Mouse (Mus musculus) layer of hippocampus, adult 9-10 months (tissue): ENCODE data around the gene Ssrp1.

Experiments
- DNase-seq: peaks from one replicate; pipeline ENCODE4 v3.0.0; 2022; ENCODE audit warnings: low spot score

Gene Ssrp1

GRCm38 (mm10) chr2:85038336-85038735, 1.3 kb downstream of the Ssrp1 start:
- no peak for DNase-seq

GRCm38 (mm10) chr2:85043623-85044022, 6.6 kb downstream of the Ssrp1 start:
- DNase-seq: no peak

GRCm38 (mm10) chr2:85046222-85046621, 9.2 kb downstream of the Ssrp1 start:
- DNase-seq: no peak

GRCm38 (mm10) chr2:85047081-85047480, 10.0 kb downstream of the Ssrp1 start:
- no peak for DNase-seq

GRCm38 (mm10) chr2:85047596-85048167, 10.6 kb downstream of the Ssrp1 start, which contains the start of gene Tnks1bp1:
Tnks1bp1 (plus strand) TSS chr2:85048022.
- peak; percentile 96 for DNase-seq

DNA sequence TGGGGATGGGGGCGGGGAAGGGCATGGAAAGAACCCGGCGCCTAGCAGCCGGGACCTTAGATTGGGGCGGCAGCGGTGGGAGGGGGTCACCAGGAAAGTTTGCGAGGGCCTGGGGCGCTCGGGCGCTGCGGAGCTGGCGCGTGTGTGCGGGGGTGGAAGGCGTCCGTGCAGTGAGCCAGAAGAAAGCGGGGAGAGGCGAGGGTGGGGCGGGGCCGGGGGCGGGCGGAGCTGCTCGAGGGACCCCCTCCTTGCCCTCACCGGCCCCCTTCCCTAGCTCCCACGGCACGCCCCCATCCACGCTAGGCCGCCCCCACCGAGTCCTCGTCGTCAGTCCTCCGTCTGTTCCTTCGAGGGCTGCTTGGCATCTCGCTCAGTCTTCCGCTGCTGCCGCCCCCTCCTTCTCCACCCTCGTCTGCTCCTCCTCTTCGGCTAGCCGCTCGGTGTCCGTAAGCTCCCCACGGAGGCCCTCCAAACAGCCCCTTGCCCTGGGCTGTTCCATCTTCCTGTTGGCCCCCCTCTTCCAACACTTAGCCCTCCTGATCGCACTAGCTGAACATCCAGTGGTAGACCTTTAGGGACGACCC, 11.2 kb downstream of the Ssrp1 start:
- peak; percentile 29 for DNase-seq

DNA sequence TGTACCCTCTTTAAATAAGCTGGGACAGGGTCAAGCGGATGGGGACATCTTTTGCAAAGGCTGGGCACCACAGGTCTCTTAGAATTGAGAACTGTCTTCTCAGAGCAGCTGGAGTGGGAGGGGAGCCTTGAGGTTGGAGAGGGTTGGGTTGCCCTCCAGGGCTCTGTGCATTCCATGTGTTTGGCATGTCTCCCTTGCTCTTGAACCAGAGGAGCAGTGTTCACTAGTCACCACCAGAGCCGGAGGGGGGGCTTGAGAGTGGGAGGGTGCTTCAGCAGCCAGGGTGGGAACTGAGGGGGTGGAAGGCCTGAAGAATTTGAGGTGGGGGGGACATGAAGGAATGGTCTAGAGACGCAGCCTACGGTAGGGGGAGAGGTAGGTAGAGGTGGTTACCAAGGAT, 12.2 kb downstream of the Ssrp1 start:
- no peak for DNase-seq

DNA sequence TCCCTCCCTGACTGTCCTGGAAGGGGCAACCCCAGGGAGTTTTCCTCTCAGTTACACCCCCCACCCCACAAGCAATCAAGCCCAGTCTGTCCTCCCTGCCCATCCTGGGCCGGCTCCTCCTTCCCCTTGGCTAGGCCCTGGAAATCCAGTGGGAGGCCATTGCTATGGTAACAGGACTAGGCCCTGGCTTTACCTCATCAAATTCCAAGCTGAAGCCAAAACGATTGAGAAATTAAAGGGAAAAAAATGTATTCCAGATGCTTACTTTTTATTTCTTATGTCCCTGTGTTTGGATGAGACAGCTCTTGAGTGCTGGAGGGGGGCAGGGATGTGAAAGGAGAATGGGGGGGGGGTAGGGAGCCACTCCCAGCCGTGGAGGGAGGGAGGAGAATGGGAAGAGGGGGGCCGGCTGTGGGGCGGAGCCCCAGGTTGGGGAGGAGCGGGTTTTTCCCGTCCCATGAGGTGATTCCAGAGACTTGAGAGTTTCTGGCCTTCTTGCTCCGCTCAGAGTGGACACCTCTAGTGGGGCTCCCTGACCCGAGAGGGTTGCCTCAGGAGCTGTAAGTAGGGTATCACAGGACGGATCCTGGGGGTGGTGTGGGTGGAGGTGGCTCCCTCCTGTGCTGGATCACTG, 13.1 kb downstream of the Ssrp1 start:
- peak; percentile 22 for DNase-seq

DNA sequence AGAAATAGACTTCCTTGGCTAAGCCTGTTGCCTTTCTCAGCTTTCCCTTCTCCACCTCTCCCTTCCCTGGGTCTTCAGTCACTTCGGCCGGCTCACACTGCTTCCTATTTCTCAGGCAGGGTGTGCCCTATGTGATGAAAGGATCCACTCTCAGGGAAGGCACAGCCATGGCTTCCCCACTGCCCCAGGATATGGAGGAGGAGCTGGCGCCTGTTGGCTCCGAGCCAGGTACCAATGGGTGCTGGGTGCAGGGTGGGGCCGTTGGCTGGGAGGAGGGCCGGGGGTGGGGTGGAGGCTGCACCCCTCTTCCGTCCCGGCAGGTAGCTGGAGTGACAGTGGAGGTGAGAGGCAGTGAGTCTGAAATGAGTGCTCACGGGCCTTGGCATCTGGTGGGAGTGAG, 13.7 kb downstream of the Ssrp1 start:
- DNase-seq: no peak

GRCm38 (mm10) chr2:85053192-85053816, 16.3 kb downstream of the Ssrp1 start:
- DNase-seq: no peak

GRCm38 (mm10) chr2:85056711-85057110, 19.7 kb downstream of the Ssrp1 start:
- DNase-seq: no peak

GRCm38 (mm10) chr2:85059677-85060076, 22.6 kb downstream of the Ssrp1 start:
- no peak for DNase-seq

DNA sequence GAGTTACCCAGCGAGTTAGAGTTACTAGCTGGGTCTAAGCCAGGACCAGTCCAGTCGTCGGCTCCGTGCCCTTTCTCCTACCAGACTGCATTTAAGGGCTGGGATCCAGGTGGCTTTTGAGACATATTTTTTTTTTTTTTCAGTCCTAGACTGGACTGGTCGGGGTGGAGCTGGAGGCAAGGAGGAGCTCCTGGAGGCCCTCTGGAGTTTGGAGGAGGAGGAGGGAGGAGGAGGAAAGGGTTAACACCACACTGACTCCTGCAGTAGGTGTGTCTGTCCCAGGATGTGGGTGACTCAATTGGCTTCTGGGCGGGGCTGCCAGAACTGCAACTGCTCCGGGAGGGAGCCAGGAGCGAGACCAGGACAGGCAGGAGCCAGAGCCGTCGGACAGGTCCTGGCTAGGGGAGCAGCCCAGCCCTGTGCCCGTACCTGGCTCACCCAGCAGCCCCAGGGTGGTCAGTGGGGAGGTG, 23.6 kb downstream of the Ssrp1 start:
- DNase-seq: no peak

GRCm38 (mm10) chr2:85061107-85061541, 24.1 kb downstream of the Ssrp1 start:
- DNase-seq: no peak

GRCm38 (mm10) chr2:85065141-85065875, 28.3 kb downstream of the Ssrp1 start:
- peak; percentile 27 for DNase-seq

GRCm38 (mm10) chr2:85066937-85067336, 29.9 kb downstream of the Ssrp1 start:
- no peak for DNase-seq

DNA sequence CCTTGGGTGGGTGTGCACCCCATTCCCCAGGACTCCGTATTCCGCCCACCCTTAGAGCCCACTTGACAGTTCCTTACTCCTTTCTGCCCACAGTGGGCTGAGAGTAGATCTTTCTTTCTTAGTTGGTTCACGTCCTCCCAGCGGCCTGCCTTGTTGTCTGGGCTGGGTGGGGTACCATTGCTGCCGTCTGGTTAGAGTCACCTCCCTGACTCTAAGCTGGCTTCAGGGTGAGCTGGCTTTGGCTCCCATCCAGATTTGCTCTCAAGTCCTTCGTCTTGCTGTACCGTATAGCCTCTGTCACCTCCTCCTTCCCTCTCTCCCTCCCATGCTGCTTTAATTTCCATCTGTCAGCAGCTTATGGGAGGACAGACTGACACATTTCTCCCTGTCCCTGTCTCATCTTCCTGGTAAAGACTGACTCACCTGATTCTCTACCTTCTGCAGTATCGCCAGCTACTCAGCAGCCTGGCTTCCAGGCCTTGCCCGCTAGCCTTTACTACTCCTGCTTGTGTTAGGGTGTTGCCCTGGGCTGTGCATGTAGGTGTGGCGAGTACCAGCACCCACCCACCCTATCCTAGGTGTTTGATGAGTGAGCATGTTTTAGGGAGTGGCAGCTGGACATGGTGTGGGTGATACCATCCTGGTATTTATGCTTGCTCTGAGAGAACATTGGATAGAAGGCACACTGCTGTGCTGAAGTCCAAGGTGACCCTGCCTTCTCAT, 31.0 kb downstream of the Ssrp1 start:
- DNase-seq: no peak

GRCm38 (mm10) chr2:85068626-85069025, 31.6 kb downstream of the Ssrp1 start:
- DNase-seq: no peak

GRCm38 (mm10) chr2:85070086-85070485, 33.1 kb downstream of the Ssrp1 start:
- DNase-seq: no peak

DNA sequence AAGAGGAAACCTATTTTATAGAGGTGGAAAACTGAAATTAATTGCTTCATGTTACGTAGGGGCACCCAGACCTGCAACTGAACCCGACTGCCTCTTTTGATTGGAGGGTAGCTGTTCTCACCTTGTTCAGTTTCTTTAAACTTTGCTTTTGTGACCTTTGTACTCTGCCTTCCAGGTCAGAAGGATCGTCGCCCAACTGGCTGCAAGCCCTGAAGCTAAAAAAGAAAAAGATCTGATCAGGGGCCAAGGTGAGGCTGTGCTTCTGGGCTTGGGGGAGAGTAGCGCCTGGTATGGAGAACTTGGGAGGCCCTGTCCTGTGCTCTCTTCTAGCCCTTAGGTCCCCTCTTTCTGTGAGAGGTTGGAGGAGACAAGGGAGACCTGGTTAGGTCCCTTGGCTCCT, 34.9 kb downstream of the Ssrp1 start:
- DNase-seq: no peak

GRCm38 (mm10) chr2:85073751-85074150, 36.7 kb downstream of the Ssrp1 start:
- DNase-seq: no peak
